Mouse (Mus musculus) neutrophil, adult 5-6 weeks (primary cell): Measurements from ENCODE around the gene Camkk1. TPM values are rescaled to one million over a fixed set of nuclear protein-coding genes. Genes with fewer than 3 reads are reported as not detected.

ENCODE experiments used
- ATAC-seq: fragments of 151-379, 151-347 bp; 2 replicates; pipeline ENCODE4 v1.8.0; 2017; ENCODE audit warnings: mild to moderate bottlenecking, moderate TSS enrichment; ENCODE audit not compliant: insufficient number of reproducible peaks, poor library complexity, low FRiP score, severe bottlenecking; ENCODE audit errors: extremely low read depth
- total RNA-seq: library from RNA; stranded (forward); fragments of 200-1000 nt; gene quantifications from 2 replicates; pipeline ENCODE4 v1.2.3, GENCODE M21; 2017

Gene Camkk1
- total RNA-seq, 1 experiment from 2014 or later, result 5.1 TPM

GRCm38 (mm10) chr11:73044229-73044755 is 25.5 kb downstream of the Camkk1 start:
- ATAC-seq, result no peak

- no peak for ATAC-seq
Observed at GRCm38 (mm10) chr11:73044789-73045188, 26.0 kb downstream of the Camkk1 start.

- ATAC-seq, result peak; percentile 97
Observed at GRCm38 (mm10) chr11:73047542-73047996, 28.8 kb downstream of the Camkk1 start, which contains the start of gene Ncbp3. Ncbp3 (plus strand) TSS chr11:73047783.

- ATAC-seq, result no peak
Observed at GRCm38 (mm10) chr11:73048030-73048876, 29.4 kb downstream of the Camkk1 start.

- no peak for ATAC-seq
Observed at GRCm38 (mm10) chr11:73049335-73049734, 30.5 kb downstream of the Camkk1 start.

GRCm38 (mm10) chr11:73052795-73053194 is 34.0 kb downstream of the Camkk1 start:
- ATAC-seq, result no peak

- ATAC-seq, result no peak
Observed at GRCm38 (mm10) chr11:73057701-73058100, 38.9 kb downstream of the Camkk1 start.

- ATAC-seq, result no peak
Observed at GRCm38 (mm10) chr11:73059630-73060029, 40.8 kb downstream of the Camkk1 start.

GRCm38 (mm10) chr11:73061413-73061812 is 42.6 kb downstream of the Camkk1 start:
- ATAC-seq, result no peak

- no peak for ATAC-seq
Observed at GRCm38 (mm10) chr11:73071839-73072238, 53.0 kb downstream of the Camkk1 start.

- ATAC-seq, result no peak
Observed at GRCm38 (mm10) chr11:73076295-73076694, 57.5 kb downstream of the Camkk1 start.

GRCm38 (mm10) chr11:73076733-73077132 is 57.9 kb downstream of the Camkk1 start:
- no peak for ATAC-seq

- no peak for ATAC-seq
Observed at GRCm38 (mm10) chr11:73077211-73077720, 58.5 kb downstream of the Camkk1 start.

- ATAC-seq, result no peak
Observed at GRCm38 (mm10) chr11:73078615-73079014, 59.8 kb downstream of the Camkk1 start.

GRCm38 (mm10) chr11:73080306-73080705 is 61.5 kb downstream of the Camkk1 start:
- no peak for ATAC-seq

- ATAC-seq, result 0 out of 2 replicates have a peak, but pooled peaks have one; percentile 26
Observed at GRCm38 (mm10) chr11:73084303-73084702, 65.5 kb downstream of the Camkk1 start.

GRCm38 (mm10) chr11:73084804-73085231 is 66.0 kb downstream of the Camkk1 start:
- ATAC-seq, result no peak

GRCm38 (mm10) chr11:73085391-73085790 is 66.6 kb downstream of the Camkk1 start:
- no peak for ATAC-seq

- ATAC-seq, result no peak
Observed at GRCm38 (mm10) chr11:73087700-73088480, 69.1 kb downstream of the Camkk1 start.
